Mouse (Mus musculus): ENCODE data around the gene Calr. TPM values are rescaled to one million over a fixed set of nuclear protein-coding genes. Genes with fewer than 3 reads are reported as not detected.

The Calr gene
- polyA plus RNA-seq, 1 experiment, result 385 TPM

- no peak for TF ChIP-seq POLR2AphosphoS2 (IDR thresholded peaks at IDR 0.05; ENCODE audit: insufficient read length, low read depth)
- no peak for TF ChIP-seq MYOG (IDR thresholded peaks at IDR 0.05; ENCODE audit: control insufficient read depth in 1 of 3, insufficient read depth in 1 of 3, insufficient read length in 2 of 3, low read depth in 2 of 3)
- TF ChIP-seq TCF3 (IDR thresholded peaks at IDR 0.05; ENCODE audit: insufficient read length, low read depth), result no peak
- no peak for TF ChIP-seq TCF12 (IDR thresholded peaks at IDR 0.05; ENCODE audit: insufficient read depth, poor library complexity, severe bottlenecking)
- TF ChIP-seq MAX (IDR thresholded peaks at IDR 0.05; ENCODE audit: low read depth), result no peak
- no peak for TF ChIP-seq MYOD1 (IDR thresholded peaks at IDR 0.05; ENCODE audit: control insufficient read depth in 1 of 3, insufficient read length in 2 of 3, low read depth in 2 of 3)
- TF ChIP-seq REST (IDR thresholded peaks at IDR 0.05; ENCODE audit: insufficient read depth, insufficient read length), result no peak
- no peak for TF ChIP-seq E2F4 (IDR thresholded peaks at IDR 0.05; ENCODE audit: insufficient read depth)
- no peak for TF ChIP-seq SRF (IDR thresholded peaks at IDR 0.05; ENCODE audit: control insufficient read depth, insufficient read length, low read depth)
- TF ChIP-seq CEBPB (IDR thresholded peaks at IDR 0.05; ENCODE audit: insufficient read depth, poor library complexity, severe bottlenecking), result no peak
- no peak for TF ChIP-seq USF1 (IDR thresholded peaks at IDR 0.05; ENCODE audit: low read depth)
- no peak for TF ChIP-seq POLR2A (IDR thresholded peaks at IDR 0.05; ENCODE audit: insufficient read length, low read depth)
Measured at GRCm38 (mm10) chr8:84813059-84813458, 33.7 kb downstream of the Calr start.

DNA sequence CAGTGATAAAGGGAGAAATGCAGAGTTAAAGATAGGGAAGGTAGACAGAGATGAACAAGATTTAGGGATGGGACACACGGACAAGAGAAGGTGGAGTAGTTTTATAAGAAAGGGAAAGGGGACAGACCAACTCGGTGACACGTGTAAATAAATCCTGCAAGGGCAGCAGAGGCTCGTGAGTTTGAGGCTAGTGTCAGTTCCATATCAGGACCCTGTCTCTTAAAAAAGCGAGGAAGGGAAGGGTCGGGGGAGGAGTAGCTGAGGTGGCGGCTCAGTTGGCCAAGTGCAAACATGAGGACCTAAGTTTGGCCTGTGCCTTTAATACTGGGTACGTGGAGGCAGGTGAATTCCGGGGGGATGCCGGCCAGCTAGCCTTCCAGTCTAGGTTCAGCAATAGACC lies 35.4 kb downstream of the Calr start:
- Histone ChIP-seq H3K4me2 (ENCODE audit: low read depth) (peak overlapping the region; percentile 82), H3K4me3 (no peak overlapping the region), H3K36me3 (ENCODE audit: control insufficient read depth, insufficient read depth) (no peaks in the 10 kb centered on the region), H3K27me3 (ENCODE audit: control insufficient read depth, insufficient read depth, insufficient read length) (no peaks in the 10 kb centered on the region), H3K79me2 (ENCODE audit: control insufficient read depth, insufficient read depth) (no peaks in the 10 kb centered on the region), H3ac (ENCODE audit: control insufficient read depth, insufficient read length) (no peak overlapping the region)
- TF ChIP-seq TCF12 (IDR thresholded peaks at IDR 0.05; ENCODE audit: insufficient read depth, poor library complexity, severe bottlenecking) (no peak), MYOG (IDR thresholded peaks at IDR 0.05; ENCODE audit: control insufficient read depth in 1 of 3, insufficient read depth in 1 of 3, insufficient read length in 2 of 3, low read depth in 2 of 3) (no peak), MYOD1 (IDR thresholded peaks at IDR 0.05; ENCODE audit: control insufficient read depth in 1 of 3, insufficient read length in 2 of 3, low read depth in 2 of 3) (no peak), MAX (IDR thresholded peaks at IDR 0.05; ENCODE audit: low read depth) (no peak), REST (IDR thresholded peaks at IDR 0.05; ENCODE audit: insufficient read depth, insufficient read length) (no peak), CEBPB (IDR thresholded peaks at IDR 0.05; ENCODE audit: insufficient read depth, poor library complexity, severe bottlenecking) (no peak), USF1 (IDR thresholded peaks at IDR 0.05; ENCODE audit: low read depth) (no peak), TCF3 (IDR thresholded peaks at IDR 0.05; ENCODE audit: insufficient read length, low read depth) (no peak)

More at GRCm38 (mm10) chr8:84813059-84813458, 33.7 kb downstream of the Calr start:
- H3K4me2 ChIP-seq (ENCODE audit: low read depth), result no peak overlapping the region
- no peaks in the 10 kb centered on the region for H3K36me3 ChIP-seq (ENCODE audit: control insufficient read depth, insufficient read depth)
- no peaks in the 10 kb centered on the region for H3K27me3 ChIP-seq (ENCODE audit: control insufficient read depth, insufficient read depth, insufficient read length)
- no peaks in the 10 kb centered on the region for H3K79me2 ChIP-seq (ENCODE audit: control insufficient read depth, insufficient read depth)
- H3ac ChIP-seq (ENCODE audit: control insufficient read depth, insufficient read length), result no peak overlapping the region
- H3K4me3 ChIP-seq, result no peak overlapping the region

- Histone ChIP-seq H3K4me3 (no peak overlapping the region), H3K4me2 (ENCODE audit: low read depth) (peak overlapping the region; percentile 82), H3K27me3 (ENCODE audit: control insufficient read depth, insufficient read depth, insufficient read length) (no peaks in the 10 kb centered on the region), H3ac (ENCODE audit: control insufficient read depth, insufficient read length) (no peak overlapping the region), H3K79me2 (ENCODE audit: control insufficient read depth, insufficient read depth) (no peaks in the 10 kb centered on the region), H3K36me3 (ENCODE audit: control insufficient read depth, insufficient read depth) (no peaks in the 10 kb centered on the region)
- TF ChIP-seq MYOG (IDR thresholded peaks at IDR 0.05; ENCODE audit: control insufficient read depth in 1 of 3, insufficient read depth in 1 of 3, insufficient read length in 2 of 3, low read depth in 2 of 3) (peak in 1 of 3 experiments; percentile 6), TCF3 (IDR thresholded peaks at IDR 0.05; ENCODE audit: insufficient read length, low read depth) (no peak)
Measured at GRCm38 (mm10) chr8:84810896-84811295, 35.8 kb downstream of the Calr start.

- Histone ChIP-seq H3K4me3 (no peak overlapping the region), H3K4me2 (ENCODE audit: low read depth) (no peak overlapping the region), H3ac (ENCODE audit: control insufficient read depth, insufficient read length) (no peak overlapping the region), H3K27me3 (ENCODE audit: control insufficient read depth, insufficient read depth, insufficient read length) (no peaks in the 10 kb centered on the region), H3K79me2 (ENCODE audit: control insufficient read depth, insufficient read depth) (no peaks in the 10 kb centered on the region), H3K36me3 (ENCODE audit: control insufficient read depth, insufficient read depth) (no peaks in the 10 kb centered on the region)
- TF ChIP-seq POLR2A (IDR thresholded peaks at IDR 0.05; ENCODE audit: insufficient read length, low read depth) (no peak), MYOD1 (IDR thresholded peaks at IDR 0.05; ENCODE audit: control insufficient read depth in 1 of 3, insufficient read length in 2 of 3, low read depth in 2 of 3) (no peak), USF1 (IDR thresholded peaks at IDR 0.05; ENCODE audit: low read depth) (no peak)
Measured at GRCm38 (mm10) chr8:84809941-84810280, 36.8 kb downstream of the Calr start.

DNA sequence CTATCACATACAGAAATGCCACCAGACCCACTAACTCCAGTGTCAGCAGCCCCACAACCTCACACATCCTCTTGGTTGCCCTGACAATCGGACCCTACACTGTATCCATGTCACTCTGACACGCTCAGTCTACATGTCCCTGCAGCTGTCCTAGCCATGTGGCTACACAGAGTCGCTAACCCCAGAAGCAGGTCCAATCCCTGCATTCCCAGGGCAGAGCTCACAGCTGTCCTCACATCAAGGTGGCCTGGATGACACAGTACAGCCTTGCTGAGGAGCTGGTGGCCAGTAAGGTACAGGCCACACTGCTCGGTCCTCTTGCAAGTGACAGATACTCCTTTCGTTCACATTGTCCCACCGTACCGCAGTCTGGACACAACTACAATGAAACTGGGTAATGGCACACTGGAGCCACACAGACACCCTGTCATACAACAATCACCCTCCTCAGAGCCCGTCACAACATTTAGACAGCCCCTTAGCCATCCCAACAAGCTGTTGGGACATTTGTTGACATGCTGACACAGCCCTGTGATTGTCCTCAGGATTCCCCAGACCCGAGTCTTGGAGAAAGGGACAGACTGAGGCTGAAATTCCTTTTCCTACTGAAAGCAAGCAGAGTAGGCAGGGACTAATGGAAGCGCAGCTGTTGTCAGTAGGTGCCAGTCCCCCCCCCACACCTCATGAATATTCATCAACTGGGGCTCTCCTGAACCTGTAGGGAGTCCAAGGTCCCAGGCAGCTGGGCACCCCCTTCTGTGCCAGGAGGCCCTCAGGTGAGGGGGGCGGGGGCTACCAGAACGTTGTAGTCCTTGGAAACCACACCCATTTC lies 37.4 kb downstream of the Calr start:
- Histone ChIP-seq H3K36me3 (ENCODE audit: control insufficient read depth, insufficient read depth) (no peaks in the 10 kb centered on the region), H3K79me2 (ENCODE audit: control insufficient read depth, insufficient read depth) (no peaks in the 10 kb centered on the region), H3ac (ENCODE audit: control insufficient read depth, insufficient read length) (no peak overlapping the region), H3K4me2 (ENCODE audit: low read depth) (no peak overlapping the region), H3K27me3 (ENCODE audit: control insufficient read depth, insufficient read depth, insufficient read length) (no peaks in the 10 kb centered on the region), H3K4me3 (no peak overlapping the region)
- peak in 1 of 3 experiments; percentile 75 for TF ChIP-seq MYOD1 (IDR thresholded peaks at IDR 0.05; ENCODE audit: control insufficient read depth in 1 of 3, insufficient read length in 2 of 3, low read depth in 2 of 3)
- TF ChIP-seq TCF3 (IDR thresholded peaks at IDR 0.05; ENCODE audit: insufficient read length, low read depth), result no peak
- no peak for TF ChIP-seq E2F4 (IDR thresholded peaks at IDR 0.05; ENCODE audit: insufficient read depth)
- no peak for TF ChIP-seq POLR2A (IDR thresholded peaks at IDR 0.05; ENCODE audit: insufficient read length, low read depth)
- TF ChIP-seq POLR2AphosphoS2 (IDR thresholded peaks at IDR 0.05; ENCODE audit: insufficient read length, low read depth), result no peak
- TF ChIP-seq MYOG (IDR thresholded peaks at IDR 0.05; ENCODE audit: control insufficient read depth in 1 of 3, insufficient read depth in 1 of 3, insufficient read length in 2 of 3, low read depth in 2 of 3), result peak; percentile 62 to 87 (median 70)
